Mouse (Mus musculus): ENCODE data around the gene Otub1. TPM values are rescaled to one million over a fixed set of nuclear protein-coding genes. Genes with fewer than 3 reads are reported as not detected.

Otub1 gene
- 39.3 TPM for polyA plus RNA-seq (2014; fragmentation: Illumina TruSeq; extraction: RNeasy Lipid Tissue Mini Kit (QIAGEN cat#74804); ENCODE audit: insufficient read depth, low read depth, low replicate concordance)

DNA sequence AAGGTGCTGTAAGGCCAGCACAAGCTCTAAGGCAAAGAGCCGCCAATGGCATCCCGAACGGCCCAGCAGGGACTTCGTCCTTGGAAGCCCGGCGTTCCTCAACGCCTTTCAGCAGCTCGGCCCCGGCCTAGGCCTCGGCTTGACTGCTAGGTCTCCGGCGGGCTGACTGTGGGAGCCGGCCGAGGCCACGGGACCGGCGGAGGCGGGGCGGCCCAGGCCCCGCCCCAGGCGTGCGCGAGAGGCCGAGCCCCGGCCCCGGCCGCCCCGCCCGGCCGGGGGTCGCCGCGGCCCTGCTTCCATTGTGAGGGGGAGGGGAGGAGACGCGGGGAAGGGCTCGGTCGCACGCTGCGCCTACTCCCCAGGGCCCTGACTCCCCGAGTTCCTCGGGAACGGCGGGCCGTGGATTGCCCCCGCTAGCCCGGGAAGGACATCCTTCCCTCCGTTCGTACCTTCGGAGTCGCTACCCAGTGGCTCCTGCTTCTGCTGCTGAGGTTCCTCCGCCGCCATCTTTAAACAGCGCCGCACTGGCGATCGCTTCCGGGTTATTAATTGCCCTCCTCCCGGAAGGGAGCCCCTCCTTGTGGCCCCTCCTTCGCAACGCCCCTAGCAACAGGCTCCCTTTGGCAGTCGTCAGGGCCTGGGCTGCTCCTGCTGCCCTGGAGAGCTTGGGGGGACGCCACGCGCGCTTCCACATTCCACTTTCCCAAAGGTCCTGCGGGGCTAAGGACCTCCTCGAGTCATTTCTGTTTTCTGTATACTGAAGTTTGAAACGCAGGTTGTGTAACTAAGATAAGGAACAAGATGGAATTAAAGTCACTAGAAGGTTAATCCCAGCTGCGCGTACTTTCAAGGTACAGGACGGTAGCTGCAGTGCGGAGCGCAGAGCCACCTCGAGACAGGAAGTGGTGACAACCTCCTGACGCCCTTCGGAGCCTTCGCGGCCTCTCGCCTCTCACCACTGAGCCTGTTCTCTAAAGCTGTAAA, at the start of gene Otub1:
Gene Otub1, minus strand, starts transcription at position 564 of the 984 bp plus-strand sequence.

GRCm38 (mm10) chr19:7240782-7241690, 34.9 kb upstream of the Otub1 start, which contains the start of gene Naa40:
Gene Naa40, minus strand, starts transcription at chr19:7241183.

DNA sequence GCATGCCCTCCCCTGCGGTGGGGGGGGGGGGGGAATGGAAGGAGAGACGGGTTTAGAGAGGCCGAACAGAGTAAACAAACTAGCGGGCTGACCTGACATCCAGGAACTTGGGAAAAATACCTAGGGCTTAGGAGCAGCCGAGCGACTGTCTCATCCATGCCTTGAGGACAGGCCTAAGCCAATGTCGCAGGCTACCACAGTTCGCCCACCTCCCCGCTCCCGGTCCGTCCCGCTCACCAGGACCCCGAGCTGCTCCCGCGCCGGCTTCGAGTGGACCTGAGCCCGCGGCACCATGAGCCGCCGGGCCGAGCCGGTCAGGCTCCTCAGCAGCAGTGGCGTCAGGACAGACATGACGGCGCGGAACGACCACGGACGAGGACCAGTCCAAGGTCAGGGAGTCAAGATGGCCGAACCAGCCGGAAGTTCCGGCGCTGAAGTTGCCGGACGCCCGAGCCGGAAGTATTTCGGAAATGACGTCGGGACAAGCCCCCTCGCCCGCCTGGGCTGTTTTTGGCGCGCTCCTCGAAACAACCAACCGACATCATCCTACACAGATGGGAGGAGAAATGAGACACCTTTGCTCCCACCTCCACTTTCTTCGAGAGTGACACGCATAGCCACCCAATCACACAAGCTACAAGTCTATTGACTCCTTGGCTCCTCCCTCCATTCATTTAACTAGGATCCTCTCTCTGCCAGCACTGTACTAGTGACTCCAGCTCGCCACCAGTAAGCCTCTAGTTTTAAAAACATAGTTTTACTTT, 11.2 kb upstream of the Otub1 start, which contains the start of gene Cox8a:
Gene Cox8a, minus strand, starts transcription at position 455 of the 764 bp plus-strand sequence.

Other genes starting within 250 kb of the Otub1 start
- gene Ppp1r14b, start 231.3 kb downstream of the Otub1 start, polyA plus RNA-seq (2014; fragmentation: Illumina TruSeq; extraction: RNeasy Lipid Tissue Mini Kit (QIAGEN cat#74804); ENCODE audit: insufficient read depth, low read depth, low replicate concordance) = 61.9 TPM
- 31.5 TPM for gene Plcb3, start 229.8 kb downstream of the Otub1 start, polyA plus RNA-seq (2014; fragmentation: Illumina TruSeq; extraction: RNeasy Lipid Tissue Mini Kit (QIAGEN cat#74804); ENCODE audit: insufficient read depth, low read depth, low replicate concordance)
- gene Fkbp2, start 225.8 kb downstream of the Otub1 start, polyA plus RNA-seq (2014; fragmentation: Illumina TruSeq; extraction: RNeasy Lipid Tissue Mini Kit (QIAGEN cat#74804); ENCODE audit: insufficient read depth, low read depth, low replicate concordance) = 111 TPM
- gene Vegfb, start 218.7 kb downstream of the Otub1 start, polyA plus RNA-seq (2014; fragmentation: Illumina TruSeq; extraction: RNeasy Lipid Tissue Mini Kit (QIAGEN cat#74804); ENCODE audit: insufficient read depth, low read depth, low replicate concordance) = 24.8 TPM
- 24.8 TPM for gene Dnajc4, start 213.7 kb downstream of the Otub1 start, polyA plus RNA-seq (2014; fragmentation: Illumina TruSeq; extraction: RNeasy Lipid Tissue Mini Kit (QIAGEN cat#74804); ENCODE audit: insufficient read depth, low read depth, low replicate concordance)
- gene Nudt22, start 210.2 kb downstream of the Otub1 start, polyA plus RNA-seq (2014; fragmentation: Illumina TruSeq; extraction: RNeasy Lipid Tissue Mini Kit (QIAGEN cat#74804); ENCODE audit: insufficient read depth, low read depth, low replicate concordance) = 13.9 TPM
- gene Trpt1, start 210.2 kb downstream of the Otub1 start, polyA plus RNA-seq (2014; fragmentation: Illumina TruSeq; extraction: RNeasy Lipid Tissue Mini Kit (QIAGEN cat#74804); ENCODE audit: insufficient read depth, low read depth, low replicate concordance) = 8.8 TPM
- 17.2 TPM for gene Fermt3, start 186.8 kb downstream of the Otub1 start, polyA plus RNA-seq (2014; fragmentation: Illumina TruSeq; extraction: RNeasy Lipid Tissue Mini Kit (QIAGEN cat#74804); ENCODE audit: insufficient read depth, low read depth, low replicate concordance)
- gene Stip1, start 166.3 kb downstream of the Otub1 start, polyA plus RNA-seq (2014; fragmentation: Illumina TruSeq; extraction: RNeasy Lipid Tissue Mini Kit (QIAGEN cat#74804); ENCODE audit: insufficient read depth, low read depth, low replicate concordance) = 69.0 TPM
- gene Macrod1, start 149.5 kb downstream of the Otub1 start, polyA plus RNA-seq (2014; fragmentation: Illumina TruSeq; extraction: RNeasy Lipid Tissue Mini Kit (QIAGEN cat#74804); ENCODE audit: insufficient read depth, low read depth, low replicate concordance) = 22.1 TPM
- gene Flrt1, start 100.6 kb downstream of the Otub1 start, polyA plus RNA-seq (2014; fragmentation: Illumina TruSeq; extraction: RNeasy Lipid Tissue Mini Kit (QIAGEN cat#74804); ENCODE audit: insufficient read depth, low read depth, low replicate concordance) = 0.06 TPM
- gene Cox8a, start 11.3 kb upstream of the Otub1 start, polyA plus RNA-seq (2014; fragmentation: Illumina TruSeq; extraction: RNeasy Lipid Tissue Mini Kit (QIAGEN cat#74804); ENCODE audit: insufficient read depth, low read depth, low replicate concordance) = 408 TPM
- 8.4 TPM for gene Naa40, start 34.9 kb upstream of the Otub1 start, polyA plus RNA-seq (2014; fragmentation: Illumina TruSeq; extraction: RNeasy Lipid Tissue Mini Kit (QIAGEN cat#74804); ENCODE audit: insufficient read depth, low read depth, low replicate concordance)
- 0.99 TPM for gene Rcor2, start 61.0 kb upstream of the Otub1 start, polyA plus RNA-seq (2014; fragmentation: Illumina TruSeq; extraction: RNeasy Lipid Tissue Mini Kit (QIAGEN cat#74804); ENCODE audit: insufficient read depth, low read depth, low replicate concordance)
- gene Mark2, start 135.5 kb upstream of the Otub1 start, polyA plus RNA-seq (2014; fragmentation: Illumina TruSeq; extraction: RNeasy Lipid Tissue Mini Kit (QIAGEN cat#74804); ENCODE audit: insufficient read depth, low read depth, low replicate concordance) = 18.9 TPM
- gene Spindoc, start 176.7 kb upstream of the Otub1 start, polyA plus RNA-seq (2014; fragmentation: Illumina TruSeq; extraction: RNeasy Lipid Tissue Mini Kit (QIAGEN cat#74804); ENCODE audit: insufficient read depth, low read depth, low replicate concordance) = 12.3 TPM
- 6.3 TPM for gene 2700081O15Rik, start 211.3 kb upstream of the Otub1 start, polyA plus RNA-seq (2014; fragmentation: Illumina TruSeq; extraction: RNeasy Lipid Tissue Mini Kit (QIAGEN cat#74804); ENCODE audit: insufficient read depth, low read depth, low replicate concordance)

Data from lung, adult 10 weeks (tissue).